Mouse (Mus musculus) lung, postnatal 36 days (tissue): ENCODE results near the gene Nfe2.
"Not testable (repeated sequence)": the region's sequence is repeated elsewhere in the genome, so short reads cannot be mapped to it uniquely, and the experiment has no call there.

ENCODE experiments used
- DNase-seq: peaks from one replicate; pipeline ENCODE4 v3.0.0; 2022; ENCODE audit warnings: mixed read lengths

Nfe2 gene

GRCm38 (mm10) chr15:103248401-103249313, 9.5 kb downstream of the Nfe2 start:
- DNase-seq, result no peak

GRCm38 (mm10) chr15:103247782-103248400, 10.3 kb downstream of the Nfe2 start:
- DNase-seq, result no peak

GRCm38 (mm10) chr15:103247078-103247781, 11.0 kb downstream of the Nfe2 start:
- DNase-seq, result no peak

- DNase-seq, result no peak
Measured at GRCm38 (mm10) chr15:103245616-103246015, 12.6 kb downstream of the Nfe2 start.

- no peak for DNase-seq
Measured at GRCm38 (mm10) chr15:103242885-103243284, 15.3 kb downstream of the Nfe2 start.

- not testable (repeated sequence) for DNase-seq
Measured at GRCm38 (mm10) chr15:103241071-103242018, 16.9 kb downstream of the Nfe2 start.

- DNase-seq, result peak; percentile 99
Measured at GRCm38 (mm10) chr15:103240160-103241028, 17.8 kb downstream of the Nfe2 start, which contains the start of gene Hnrnpa1. Gene Hnrnpa1, plus strand, starts transcription at chr15:103240432.

- DNase-seq, result peak; percentile 99
Measured at GRCm38 (mm10) chr15:103239685-103240159, 18.5 kb downstream of the Nfe2 start, which contains the start of gene Cbx5. Gene Cbx5, minus strand, starts transcription at chr15:103239816.

- DNase-seq, result peak; percentile 98
Measured at GRCm38 (mm10) chr15:103239130-103239684, 19.0 kb downstream of the Nfe2 start.

GRCm38 (mm10) chr15:103237295-103237694, 20.9 kb downstream of the Nfe2 start:
- no peak for DNase-seq

- no peak for DNase-seq
Measured at GRCm38 (mm10) chr15:103233119-103233518, 25.1 kb downstream of the Nfe2 start.

- peak; percentile 33 for DNase-seq
Measured at GRCm38 (mm10) chr15:103228904-103229303, 29.3 kb downstream of the Nfe2 start.

GRCm38 (mm10) chr15:103227572-103227971, 30.6 kb downstream of the Nfe2 start:
- DNase-seq, result no peak

GRCm38 (mm10) chr15:103227022-103227421, 31.2 kb downstream of the Nfe2 start:
- no peak for DNase-seq

- no peak for DNase-seq
Measured at GRCm38 (mm10) chr15:103224161-103224560, 34.0 kb downstream of the Nfe2 start.

- no peak for DNase-seq
Measured at GRCm38 (mm10) chr15:103221386-103221785, 36.8 kb downstream of the Nfe2 start.

GRCm38 (mm10) chr15:103220785-103221184, 37.4 kb downstream of the Nfe2 start:
- DNase-seq, result peak; percentile 40

GRCm38 (mm10) chr15:103216052-103216451, 42.2 kb downstream of the Nfe2 start:
- no peak for DNase-seq

- peak; percentile 89 for DNase-seq
Measured at GRCm38 (mm10) chr15:103214971-103215907, 43.0 kb downstream of the Nfe2 start.
